Mouse (Mus musculus): Measurements from ENCODE around the gene Adamtsl4.

Adamtsl4 gene

GRCm38 (mm10) chr3:95687524-95688421 lies at the start of gene Adamtsl4:
TSS of gene Adamtsl4 (minus strand) at chr3:95687917.
- peak; percentile 96 for DNase-seq (ENCODE audit: inconsistent ontology term)

GRCm38 (mm10) chr3:95735071-95735670 lies 47.5 kb upstream of the Adamtsl4 start:
- no peak for DNase-seq (ENCODE audit: inconsistent ontology term)

DNA sequence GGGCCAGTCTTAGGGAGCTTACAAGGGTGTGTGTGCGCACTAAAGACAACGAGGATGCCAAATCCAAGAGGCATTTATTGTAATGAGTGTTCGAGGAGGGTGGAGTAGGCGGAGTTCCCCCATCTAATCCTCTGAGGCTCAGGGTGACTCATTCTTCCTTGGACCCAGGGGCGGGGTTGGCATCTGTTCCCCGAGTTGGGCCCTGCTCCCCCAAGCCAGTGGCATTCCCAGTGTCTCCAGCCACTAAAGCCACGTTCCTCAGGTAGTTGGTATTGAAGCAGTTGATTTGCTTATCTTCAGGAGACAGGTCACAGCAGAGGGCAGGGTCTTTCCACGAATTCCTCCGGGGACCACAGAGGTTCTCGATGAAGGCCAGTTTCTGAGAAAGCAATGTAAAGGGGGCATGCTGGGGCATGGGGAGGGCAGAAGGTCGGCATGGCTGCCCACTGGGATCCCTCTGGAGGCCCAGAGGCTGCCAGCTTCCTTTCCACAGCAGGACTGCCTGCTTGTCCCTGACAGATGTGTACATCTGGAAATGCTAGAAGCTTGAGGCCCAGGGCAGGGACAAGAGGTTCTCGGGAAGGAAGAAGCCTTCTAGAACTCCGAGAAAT lies 46.5 kb upstream of the Adamtsl4 start:
- no peak for DNase-seq (ENCODE audit: inconsistent ontology term)

DNA sequence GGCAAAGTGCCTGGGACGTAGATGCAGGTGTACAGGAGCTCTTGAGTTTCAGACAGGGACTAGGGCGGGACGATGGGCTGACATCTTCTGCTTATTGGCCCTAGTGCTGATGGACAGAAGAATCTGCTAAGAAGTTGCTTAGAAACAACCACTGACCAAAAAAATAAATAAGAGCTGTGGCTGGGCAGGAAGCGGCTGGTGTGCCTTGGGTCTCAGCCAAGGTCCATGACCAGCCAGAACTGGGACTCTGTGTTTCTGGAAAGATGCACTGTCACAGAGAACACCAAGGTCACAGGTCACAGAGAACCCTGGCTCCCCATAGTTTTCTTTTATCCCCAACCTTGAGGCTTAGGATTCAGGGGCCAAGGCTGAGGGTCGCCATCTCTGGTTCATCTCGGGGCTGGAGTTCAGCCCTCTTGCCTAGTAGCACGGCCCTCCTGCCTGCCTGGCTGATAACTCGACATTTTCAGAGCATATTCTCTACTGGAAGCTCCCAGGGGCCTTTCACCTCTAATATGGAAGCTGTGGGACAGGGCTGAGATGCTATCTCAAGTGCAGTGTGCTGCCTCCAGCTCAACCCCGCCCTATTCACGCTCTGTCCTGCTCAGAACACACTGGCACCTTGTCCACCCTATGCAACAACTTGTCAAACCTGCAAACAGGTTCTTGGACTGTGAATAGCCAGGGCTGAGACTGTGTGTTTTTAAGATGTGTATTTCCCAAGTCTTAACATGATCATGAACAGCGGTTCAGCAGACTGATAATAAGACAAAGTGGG lies 45.2 kb upstream of the Adamtsl4 start:
- peak; percentile 52 for DNase-seq (ENCODE audit: inconsistent ontology term)

DNA sequence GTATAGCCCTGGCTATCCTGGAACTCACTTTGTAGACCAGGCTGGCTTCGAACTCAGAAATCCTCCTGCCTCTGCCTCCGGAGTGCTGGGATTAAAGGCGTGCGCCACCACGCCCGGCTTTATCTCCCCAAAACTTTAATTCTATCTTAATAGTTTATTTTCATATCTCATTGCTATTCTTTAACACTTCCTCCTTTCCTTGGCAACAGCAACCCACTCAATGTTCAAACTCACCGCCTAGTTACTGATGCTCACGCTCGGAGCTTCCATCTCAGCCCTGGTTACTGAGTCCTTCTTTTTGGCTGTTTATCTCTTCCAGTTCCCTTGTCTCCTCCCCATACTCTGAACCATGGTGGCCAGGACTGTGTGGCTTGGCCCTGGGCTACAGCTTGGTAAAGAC lies 44.6 kb upstream of the Adamtsl4 start:
- no peak for DNase-seq (ENCODE audit: inconsistent ontology term)

GRCm38 (mm10) chr3:95731802-95732201 lies 44.1 kb upstream of the Adamtsl4 start:
- no peak for DNase-seq (ENCODE audit: inconsistent ontology term)

DNA sequence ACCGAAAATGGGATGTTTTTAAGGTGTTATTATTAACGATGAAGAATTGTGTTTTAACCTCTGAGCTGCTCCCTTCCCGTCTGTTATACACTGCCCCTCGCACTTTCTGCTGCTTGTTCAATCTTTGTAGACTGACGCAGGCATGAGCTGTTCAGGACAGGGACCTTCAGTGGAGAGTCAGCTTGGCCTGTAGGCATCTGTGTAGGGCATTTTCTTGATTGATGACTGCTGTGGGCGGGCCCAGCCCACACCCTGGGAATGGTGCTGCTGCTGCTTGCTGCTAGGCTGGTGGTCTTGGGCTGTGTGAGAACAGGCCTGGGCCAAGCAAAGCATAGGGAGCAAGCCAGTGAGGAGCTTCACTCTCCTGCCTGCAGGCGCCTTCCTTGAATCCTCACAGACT lies 42.7 kb upstream of the Adamtsl4 start:
- no peak for DNase-seq (ENCODE audit: inconsistent ontology term)

DNA sequence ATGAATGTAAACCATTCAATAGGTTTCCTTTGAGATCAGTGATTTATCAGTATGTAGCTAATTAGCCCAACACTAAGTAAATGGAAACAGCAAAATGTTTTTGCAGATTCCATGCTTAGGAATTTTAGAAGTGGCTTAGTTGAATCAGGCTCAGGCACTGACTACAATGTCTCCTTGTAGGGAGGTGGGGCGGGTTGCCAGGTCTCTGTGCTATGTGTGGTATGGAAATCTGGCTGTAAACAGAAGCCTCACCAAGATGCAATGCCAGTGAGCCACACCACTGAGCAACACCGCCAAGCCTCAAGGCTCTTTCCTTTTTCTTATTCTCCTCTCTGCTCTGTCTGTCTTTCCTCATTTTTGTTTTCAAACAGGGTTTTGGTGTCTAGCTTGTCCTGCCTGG lies 41.2 kb upstream of the Adamtsl4 start:
- DNase-seq (ENCODE audit: inconsistent ontology term), result peak; percentile 96

DNA sequence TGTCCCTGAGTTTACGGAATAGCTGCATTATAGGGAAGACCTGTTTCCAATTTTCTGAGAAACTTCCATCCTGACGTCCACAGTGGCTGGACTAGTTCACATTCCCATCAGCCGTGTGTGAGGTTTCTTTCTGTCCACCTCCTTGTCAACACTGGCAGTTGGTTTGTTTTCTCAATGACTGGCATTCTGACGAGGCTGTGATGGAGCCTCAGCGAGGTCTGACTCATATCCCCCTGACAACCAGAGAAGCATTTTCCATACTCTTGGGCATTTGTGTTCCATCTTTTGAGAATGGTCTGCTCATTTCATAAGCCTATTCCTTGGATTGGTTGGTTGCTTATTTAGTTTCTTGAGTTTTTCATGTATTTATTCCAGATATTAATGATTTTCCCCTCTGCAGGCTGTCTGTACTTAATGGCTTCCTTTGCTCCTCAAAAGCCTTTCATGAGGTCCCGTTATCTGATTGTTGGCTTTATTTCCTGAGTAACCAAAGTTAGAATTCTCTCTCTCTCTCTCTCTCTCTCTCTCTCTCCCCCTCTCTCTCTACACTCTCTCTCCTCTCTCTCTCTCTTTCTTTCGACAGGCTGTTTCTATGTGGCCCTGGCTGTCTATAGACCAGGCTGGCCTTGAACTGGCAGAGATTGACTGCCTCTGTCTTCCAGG lies 39.1 kb upstream of the Adamtsl4 start:
- peak; percentile 68 for DNase-seq (ENCODE audit: inconsistent ontology term)

- DNase-seq (ENCODE audit: inconsistent ontology term), result peak; percentile 57
These were observed 38.1 kb upstream of the Adamtsl4 start for GRCm38 (mm10) chr3:95725863-95726262.

- no peak for DNase-seq (ENCODE audit: inconsistent ontology term)
These were observed 34.7 kb upstream of the Adamtsl4 start for GRCm38 (mm10) chr3:95722386-95722785.

DNA sequence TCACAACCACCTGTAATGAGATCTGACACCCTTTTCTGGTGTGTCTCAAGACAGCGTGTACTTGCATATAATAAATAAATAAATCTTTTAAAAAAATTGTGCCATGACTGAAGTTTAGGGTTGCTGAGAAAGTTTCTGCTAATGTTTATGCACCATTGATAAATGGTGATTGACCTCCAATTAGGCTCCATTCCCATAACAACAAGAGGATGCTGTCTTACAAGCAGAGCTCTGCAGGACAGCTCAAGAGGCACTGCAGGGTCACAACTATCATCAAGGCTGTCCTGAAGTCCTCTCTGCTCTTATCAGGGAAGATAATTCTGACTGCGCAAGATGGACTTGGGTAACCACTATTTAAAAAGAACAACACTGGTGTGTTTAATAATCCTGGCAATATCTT lies 30.4 kb upstream of the Adamtsl4 start:
- DNase-seq (ENCODE audit: inconsistent ontology term), result no peak

- no peak for DNase-seq (ENCODE audit: inconsistent ontology term)
These were observed 28.4 kb upstream of the Adamtsl4 start for GRCm38 (mm10) chr3:95716075-95716474.

GRCm38 (mm10) chr3:95709967-95710366 lies 22.2 kb upstream of the Adamtsl4 start:
- no peak for DNase-seq (ENCODE audit: inconsistent ontology term)

- DNase-seq (ENCODE audit: inconsistent ontology term), result no peak
These were observed 21.3 kb upstream of the Adamtsl4 start for GRCm38 (mm10) chr3:95709044-95709443.

- DNase-seq (ENCODE audit: inconsistent ontology term), result no peak
These were observed 19.8 kb upstream of the Adamtsl4 start for GRCm38 (mm10) chr3:95707497-95707896.

GRCm38 (mm10) chr3:95706273-95706672 lies 18.6 kb upstream of the Adamtsl4 start:
- no peak for DNase-seq (ENCODE audit: inconsistent ontology term)

DNA sequence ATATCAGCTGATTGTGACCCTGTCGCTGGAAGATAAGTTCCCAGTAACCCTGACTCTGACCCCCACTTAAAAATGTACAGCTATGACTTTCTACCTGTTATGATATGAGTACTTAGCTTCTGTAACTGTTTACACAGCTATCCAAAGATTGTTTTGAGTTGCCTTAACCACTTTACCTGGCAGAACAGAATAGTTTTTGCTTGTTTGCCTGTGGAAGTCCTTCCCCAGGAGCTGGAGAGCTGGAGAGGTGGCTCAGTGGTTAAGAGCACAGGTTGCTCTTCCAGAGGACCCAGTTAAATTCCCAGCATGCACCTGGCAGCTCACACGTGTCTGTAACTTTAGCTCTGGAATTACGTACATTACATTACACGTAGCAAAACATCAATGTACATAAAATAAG lies 16.9 kb upstream of the Adamtsl4 start:
- DNase-seq (ENCODE audit: inconsistent ontology term), result no peak

GRCm38 (mm10) chr3:95703276-95703675 lies 15.6 kb upstream of the Adamtsl4 start:
- DNase-seq (ENCODE audit: inconsistent ontology term), result no peak

DNA sequence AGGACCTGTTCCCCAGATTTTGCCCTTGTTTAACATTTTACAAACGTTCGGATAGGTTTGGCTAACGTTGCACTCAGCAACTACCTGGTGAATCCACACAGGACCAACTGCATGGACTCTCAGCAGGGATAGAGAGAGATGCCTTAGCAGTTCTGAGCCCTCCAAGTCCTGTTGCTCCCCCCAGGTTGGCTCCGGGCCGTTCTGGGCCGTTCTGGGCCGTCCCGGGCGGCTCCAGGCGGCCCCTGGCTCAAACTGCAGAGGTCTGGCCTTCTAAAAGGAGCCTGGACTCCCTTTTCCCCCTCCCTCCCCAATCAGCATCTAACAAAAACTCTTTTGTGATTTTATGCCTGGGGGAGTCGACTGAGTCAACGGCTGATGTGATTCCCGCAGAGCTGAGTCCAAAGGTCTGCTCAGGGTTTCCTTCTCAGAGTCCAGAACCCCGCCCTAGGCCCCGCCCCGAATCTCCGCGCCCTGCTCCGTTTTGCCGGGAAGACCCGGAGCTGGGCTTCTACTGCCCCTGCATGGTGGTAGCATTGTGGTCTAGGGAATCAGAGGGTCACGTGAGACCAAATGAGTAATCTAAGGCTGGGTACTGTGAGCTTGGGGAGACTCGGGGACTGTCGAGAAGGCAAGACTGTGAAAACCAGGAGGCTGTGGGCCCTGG lies 14.3 kb upstream of the Adamtsl4 start:
- peak; percentile 97 for DNase-seq (ENCODE audit: inconsistent ontology term)

DNA sequence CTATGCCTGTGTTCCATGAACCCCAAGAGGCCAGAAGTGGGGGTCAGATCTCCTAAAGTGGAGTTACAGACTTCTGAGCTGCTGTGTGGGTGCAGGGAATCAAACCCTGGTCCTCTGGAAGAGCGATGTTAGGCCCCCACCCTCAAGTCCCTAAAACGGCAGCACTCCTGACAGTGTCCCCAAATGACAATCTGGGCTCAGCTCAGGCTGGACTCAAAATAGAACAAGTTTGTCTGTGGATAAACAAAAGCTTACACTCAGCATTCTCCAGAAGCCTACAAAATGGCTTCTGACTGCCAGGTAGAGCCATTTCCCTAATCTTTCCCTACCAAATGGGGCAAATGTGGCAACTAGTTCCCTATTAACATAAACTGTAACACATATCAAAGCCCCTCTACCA lies 13.4 kb upstream of the Adamtsl4 start:
- DNase-seq (ENCODE audit: inconsistent ontology term), result no peak
